Mouse (Mus musculus) heart, postnatal 10 days (tissue): ENCODE measurements around the gene Tsc22d4. TPM values are rescaled to one million over a fixed set of nuclear protein-coding genes. Genes with fewer than 3 reads are reported as not detected.

Experiments used
- DNase-seq, 2 experiments: peaks; one replicate each; pipeline ENCODE4 v3.0.0; 2021
- intact Hi-C: fragments of 180-260 bp; cut with DNase I; formaldehyde crosslinking; loops from one replicate; pipeline ENCODE4 v1.15.1; 2025
- total RNA-seq, 2 experiments: library from RNA; stranded (reverse); gene quantifications; 2 replicates each; pipeline ENCODE4 v1.2.3; 2021

The Tsc22d4 gene
- total RNA-seq, 2 experiments from 2014 or later = 279 to 287 TPM

- intact Hi-C loops = loop anchor here (5.0 kb wide), 1 partner anchor 157 kb away; the partner anchor contains the start of gene Mospd3
- no peak for DNase-seq
Measured at GRCm38 (mm10) chr5:137758921-137759534, 13.5 kb downstream of the Tsc22d4 start.

- peak; percentile 91 to 92 for DNase-seq
- intact Hi-C loops = loop anchor here (5.0 kb wide), 1 partner anchor 158 kb away; the partner anchor contains the start of gene Mospd3
Measured at GRCm38 (mm10) chr5:137759971-137760412, 14.5 kb downstream of the Tsc22d4 start.

- no peak for DNase-seq
- intact Hi-C loops = no loop called here
Measured at GRCm38 (mm10) chr5:137764609-137765340, 19.2 kb downstream of the Tsc22d4 start.

GRCm38 (mm10) chr5:137766270-137766669 lies 20.7 kb downstream of the Tsc22d4 start:
- intact Hi-C loops = no loop called here
- DNase-seq = no peak

- DNase-seq = no peak
- intact Hi-C loops = no loop called here
Measured at GRCm38 (mm10) chr5:137768475-137768874, 22.9 kb downstream of the Tsc22d4 start.

GRCm38 (mm10) chr5:137770709-137771108 lies 25.2 kb downstream of the Tsc22d4 start:
- intact Hi-C loops = no loop called here
- DNase-seq = peak in 1 of 2 experiments; percentile 65

DNA sequence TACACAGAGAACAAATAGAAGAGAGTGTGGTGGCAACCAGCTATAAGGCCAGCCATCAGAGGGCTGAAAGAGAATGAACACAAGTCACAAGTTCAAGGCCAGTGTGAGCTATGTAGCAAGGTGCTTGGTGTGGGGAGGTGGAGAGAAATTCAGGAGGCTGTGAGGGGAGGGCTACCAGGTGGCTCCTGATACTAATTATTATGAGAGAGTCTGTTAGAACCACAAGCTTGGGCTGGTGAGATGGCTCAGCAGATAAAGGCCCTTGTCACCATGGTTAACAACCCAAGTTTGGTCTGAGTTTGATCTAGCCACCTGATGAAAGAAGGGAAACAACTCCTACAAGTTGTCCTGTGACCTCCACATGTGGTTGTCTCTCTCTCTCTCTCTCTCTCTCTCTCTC lies 27.2 kb downstream of the Tsc22d4 start:
- DNase-seq = no peak
- intact Hi-C loops = no loop called here

- intact Hi-C loops = no loop called here
- no peak for DNase-seq
Measured at GRCm38 (mm10) chr5:137775587-137776290, 30.2 kb downstream of the Tsc22d4 start.

DNA sequence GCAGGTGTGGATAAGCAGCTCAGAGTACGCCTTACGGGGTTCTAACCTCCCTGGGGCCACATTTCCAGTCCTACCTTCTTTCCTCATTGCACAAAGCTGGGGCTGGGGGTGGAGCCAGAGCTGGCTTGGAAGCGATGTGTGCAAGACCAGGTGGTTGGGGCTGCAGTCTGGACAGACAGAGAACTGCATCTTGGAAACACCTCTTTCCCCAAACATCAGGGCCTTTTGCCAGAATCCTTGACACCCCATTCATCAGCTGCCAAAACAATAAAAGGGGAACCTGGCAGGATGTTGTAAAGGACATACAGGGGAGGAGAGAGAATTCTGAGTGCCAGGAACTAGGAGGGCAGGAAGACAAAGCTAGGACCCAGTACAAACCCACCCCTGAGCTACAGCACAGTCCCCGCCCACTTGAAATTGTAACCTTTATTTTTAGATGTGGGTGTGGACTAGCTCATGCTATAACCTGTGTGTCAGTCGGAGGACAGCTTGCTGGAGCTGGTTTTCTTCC lies 30.9 kb downstream of the Tsc22d4 start:
- intact Hi-C loops = no loop called here
- DNase-seq = peak in 1 of 2 experiments; percentile 46

GRCm38 (mm10) chr5:137777267-137777845 lies 31.8 kb downstream of the Tsc22d4 start:
- intact Hi-C loops = no loop called here

DNA sequence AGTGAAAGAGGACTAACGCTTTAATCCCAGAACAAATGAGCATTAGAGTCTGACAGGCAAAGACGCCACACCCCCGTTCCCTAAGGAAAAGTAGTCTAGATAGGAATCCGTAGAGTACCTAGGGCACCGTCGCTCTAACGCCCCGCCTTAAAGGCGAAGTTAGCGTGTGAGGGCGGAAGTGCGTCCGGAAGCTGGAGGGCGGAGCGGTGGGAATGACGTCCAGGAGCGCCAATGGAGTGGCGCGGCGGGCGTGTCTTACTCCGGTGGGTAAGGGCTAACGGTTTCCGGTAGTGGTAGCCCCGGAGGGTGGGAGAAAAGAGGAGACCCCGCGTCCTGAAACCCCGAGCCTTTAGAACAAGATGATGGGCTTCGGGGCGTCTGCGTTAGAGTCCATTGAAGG lies 33.1 kb downstream of the Tsc22d4 start, which contains the start of gene Ppp1r35:
Ppp1r35 (plus strand) TSS at position 215 of the 400 bp plus-strand sequence.
- DNase-seq = peak; percentile 97 to 98

More at GRCm38 (mm10) chr5:137777267-137777845, 31.8 kb downstream of the Tsc22d4 start:
- DNase-seq = no peak

GRCm38 (mm10) chr5:137779053-137779933 lies 33.8 kb downstream of the Tsc22d4 start:
- no peak for DNase-seq

More for the DNA sequence above, 33.1 kb downstream of the Tsc22d4 start, which contains the start of gene Ppp1r35:
- intact Hi-C loops = no loop called here

DNA sequence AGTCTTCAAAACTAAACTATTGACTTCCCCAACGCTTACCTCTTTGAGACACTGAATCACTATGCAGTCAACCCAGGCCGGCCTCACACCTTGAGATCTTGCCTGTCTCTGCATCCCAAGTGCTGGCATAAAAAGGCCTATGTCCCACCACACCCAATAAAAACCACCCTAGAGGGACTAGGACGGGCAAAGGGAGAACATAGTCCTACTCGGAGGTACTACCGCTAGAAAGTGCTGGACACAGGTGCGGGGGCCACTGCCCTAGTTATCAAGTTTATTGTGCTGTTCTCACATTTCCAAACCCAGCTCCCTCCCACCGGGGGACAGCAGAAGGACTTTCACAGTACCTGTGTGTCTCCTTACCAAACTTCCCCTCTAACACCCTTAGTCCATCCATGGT lies 36.1 kb downstream of the Tsc22d4 start:
- intact Hi-C loops = loop anchor here (10.0 kb wide), 1 partner anchor 383 kb away; the partner anchor contains the start of gene Cops6
- DNase-seq = no peak

More at GRCm38 (mm10) chr5:137779053-137779933, 33.8 kb downstream of the Tsc22d4 start:
- intact Hi-C loops = no loop called here

GRCm38 (mm10) chr5:137782776-137783522 lies 37.4 kb downstream of the Tsc22d4 start:
- no peak for DNase-seq
- intact Hi-C loops = loop anchor here (10.0 kb wide), 1 partner anchor 382 kb away; the partner anchor contains the start of gene Cops6

DNA sequence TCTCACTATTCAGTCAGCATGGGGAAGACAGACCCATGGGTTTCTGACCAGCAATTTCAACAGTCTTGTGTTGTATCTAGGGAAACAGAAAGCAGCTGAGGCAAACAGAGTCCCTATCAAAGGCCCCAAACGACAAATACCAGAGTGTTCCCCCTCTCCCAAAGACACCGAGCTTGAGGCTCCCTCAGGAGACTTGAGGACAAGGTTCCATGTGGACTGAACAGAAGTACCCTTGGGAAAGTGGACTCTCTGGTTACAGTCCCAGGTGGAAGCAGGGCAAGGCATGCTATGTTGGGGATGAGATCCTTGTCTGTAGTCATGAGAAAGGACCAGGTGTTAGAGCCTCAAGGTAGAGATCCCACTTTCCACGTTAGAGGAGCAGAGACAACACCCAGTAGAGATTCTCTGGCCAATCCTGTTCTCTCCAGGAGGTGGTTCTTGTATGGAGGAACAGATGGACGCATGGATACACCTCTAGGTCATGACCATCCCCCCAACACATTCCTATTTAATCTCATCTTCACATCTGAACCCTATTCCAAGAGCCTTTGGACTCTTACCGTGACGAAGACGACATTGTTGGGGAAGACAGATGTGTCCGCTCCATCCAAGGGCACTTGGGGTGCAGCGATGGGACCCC lies 38.5 kb downstream of the Tsc22d4 start:
- no peak for DNase-seq

DNA sequence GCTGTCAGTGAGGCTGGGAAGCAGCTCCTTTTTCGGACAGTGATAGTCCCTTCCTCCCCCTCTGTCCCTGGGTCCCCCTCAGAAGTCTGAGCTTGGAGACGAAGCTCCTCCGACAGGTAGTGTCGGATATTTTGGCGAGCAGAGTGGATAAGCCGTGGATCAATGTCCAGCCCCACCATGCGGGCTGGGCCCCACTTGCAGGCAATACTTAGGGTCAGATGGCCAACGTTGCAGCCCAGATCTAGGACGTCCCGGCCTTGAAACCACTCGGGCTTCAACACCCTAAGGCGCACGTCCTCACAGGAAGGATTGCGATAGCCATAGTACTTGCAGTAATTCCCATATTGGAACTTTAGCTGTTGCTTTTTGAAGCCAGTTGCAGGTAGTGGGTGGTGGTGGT lies 39.0 kb downstream of the Tsc22d4 start:
- DNase-seq = no peak
- intact Hi-C loops = loop anchor here (10.0 kb wide), 1 partner anchor 380 kb away; the partner anchor contains the start of gene Cops6

More for the DNA sequence above, 38.5 kb downstream of the Tsc22d4 start:
- intact Hi-C loops = loop anchor here (10.0 kb wide), 1 partner anchor 381 kb away; the partner anchor contains the start of gene Cops6

GRCm38 (mm10) chr5:137785164-137786031 lies 39.9 kb downstream of the Tsc22d4 start:
- DNase-seq = no peak
- intact Hi-C loops = loop anchor here (10.0 kb wide), 1 partner anchor 379 kb away; the partner anchor contains the start of gene Cops6
